Mouse (Mus musculus) forebrain, postnatal 0 days (tissue): ENCODE results near the gene Ehd1. TPM values are rescaled to one million over a fixed set of nuclear protein-coding genes. Genes with fewer than 3 reads are reported as not detected.
A peak's percentile ranks its signal among the peaks of the same experiment; 100 is the strongest.

Experiments used
- ATAC-seq: fragments of 200-750 bp; cut with Nextera tagmentation; 2 replicates; pipeline ENCODE4 v1.8.0; 2017; ENCODE audit warnings: mild to moderate bottlenecking, moderate library complexity
- DNase-seq: peaks from one replicate; pipeline ENCODE4 v3.0.0-alpha.2; 2015
- H3K27ac ChIP-seq: fragments of 300-500 bp; sonication (generic); 2 replicates; pipeline ENCODE4 v1.5.1; 2014; ENCODE audit warnings: low read depth, mild to moderate bottlenecking, antibody characterized with exemption, low read length, moderate library complexity, mixed read lengths
- H3K27me3 ChIP-seq: fragments of 300-500 bp; sonication (generic); 2 replicates; pipeline ENCODE4 v1.6.1; 2014; ENCODE audit warnings: mild to moderate bottlenecking, low read length, mixed read lengths; ENCODE audit not compliant: insufficient read depth
- H3K36me3 ChIP-seq: fragments of 300-500 bp; sonication (generic); 2 replicates; pipeline ENCODE4 v1.6.1; 2014; ENCODE audit warnings: mild to moderate bottlenecking, moderate library complexity; ENCODE audit not compliant: insufficient read depth
- H3K4me1 ChIP-seq: fragments of 300-500 bp; sonication (generic); 2 replicates; pipeline ENCODE4 v1.6.1; 2014; ENCODE audit warnings: antibody characterized with exemption; ENCODE audit not compliant: insufficient read depth
- H3K4me2 ChIP-seq: fragments of 300-500 bp; sonication (generic); 2 replicates; pipeline ENCODE4 v1.6.1; 2014; ENCODE audit warnings: low read depth, mild to moderate bottlenecking, moderate library complexity
- H3K4me3 ChIP-seq: fragments of 300-500 bp; sonication (generic); 2 replicates; pipeline ENCODE4 v1.5.1; 2014; ENCODE audit warnings: low read depth, low read length, mixed read lengths
- H3K9ac ChIP-seq: fragments of 300-500 bp; sonication (generic); 2 replicates; pipeline ENCODE4 v1.6.1; 2014; ENCODE audit warnings: mild to moderate bottlenecking
- H3K9me3 ChIP-seq: fragments of 300-500 bp; sonication (generic); 2 replicates; pipeline ENCODE4 v1.6.1; 2016; ENCODE audit warnings: low read length
- CTCF ChIP-seq: sonication (generic); IDR thresholded peaks from 2 replicates; pipeline ENCODE4 v1.5.1; 2016; ENCODE audit warnings: antibody characterized with exemption, control low read depth, low read depth
- WGBS: fragments of 180-500 bp; shearing (Covaris S2); extraction: QIAGEN DNeasy Blood & Tissue Kit; methylation state at CpG from one replicate; pipeline ENCODE4 v1.1.7; 2014; 5-methylcytosine and 5-hydroxymethylcytosine counted together
- polyA plus RNA-seq: library from polyadenylated mRNA; unstranded; fragments of >200 nt; fragmentation: Nextera tagmentation; extraction: Ambion mirVana; gene quantifications from 2 replicates; pipeline ENCODE4 v1.2.1, GENCODE M21; 2015
- total RNA-seq: library from RNA; depleted of rRNA; stranded (reverse); fragments of >200 nt; gene quantifications from 2 replicates; pipeline ENCODE4 v1.2.3, GENCODE M21; 2014

Ehd1 gene
- total and polyA plus RNA-seq, 2 experiments from 2014 or later = 75.4 to 120 TPM

DNA sequence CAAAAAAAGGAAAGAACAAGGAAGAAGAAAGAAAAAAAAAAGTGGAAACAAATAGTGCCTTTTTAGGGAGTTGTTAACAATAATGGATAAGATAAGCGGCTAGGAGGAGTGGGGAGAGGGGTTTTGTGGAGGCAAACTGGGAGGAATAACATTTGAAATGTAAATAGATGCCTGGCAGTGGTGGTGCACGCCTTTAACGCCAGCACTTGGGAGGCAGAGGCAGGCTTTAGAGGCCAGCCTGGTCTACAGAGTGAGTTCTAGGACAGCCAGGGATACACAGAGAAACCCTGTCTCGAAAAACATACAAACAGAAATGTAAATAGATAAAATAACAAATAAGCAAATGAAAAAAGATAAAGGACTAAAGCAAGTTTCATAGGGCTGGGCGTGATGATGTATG, 35.8 kb upstream of the Ehd1 start:
- Histone ChIP-seq H3K9ac (no peak overlapping the region), H3K4me1 (peaks cover 10% of the 10 kb centered on the region), H3K27me3 (no peaks in the 10 kb centered on the region), H3K9me3 (no peaks in the 10 kb centered on the region), H3K27ac (no peak overlapping the region), H3K4me2 (peak overlapping the region; percentile 13; the same call in 1 of the 2 replicates), H3K4me3 (peak overlapping the region; percentile 95), H3K36me3 (peaks cover 14% of the 10 kb centered on the region)
- no peak for ATAC-seq
- no peak for TF ChIP-seq CTCF
- 36% methylated on average over 5 of the region's 5 CpGs for WGBS
- DNase-seq = no peak

DNA sequence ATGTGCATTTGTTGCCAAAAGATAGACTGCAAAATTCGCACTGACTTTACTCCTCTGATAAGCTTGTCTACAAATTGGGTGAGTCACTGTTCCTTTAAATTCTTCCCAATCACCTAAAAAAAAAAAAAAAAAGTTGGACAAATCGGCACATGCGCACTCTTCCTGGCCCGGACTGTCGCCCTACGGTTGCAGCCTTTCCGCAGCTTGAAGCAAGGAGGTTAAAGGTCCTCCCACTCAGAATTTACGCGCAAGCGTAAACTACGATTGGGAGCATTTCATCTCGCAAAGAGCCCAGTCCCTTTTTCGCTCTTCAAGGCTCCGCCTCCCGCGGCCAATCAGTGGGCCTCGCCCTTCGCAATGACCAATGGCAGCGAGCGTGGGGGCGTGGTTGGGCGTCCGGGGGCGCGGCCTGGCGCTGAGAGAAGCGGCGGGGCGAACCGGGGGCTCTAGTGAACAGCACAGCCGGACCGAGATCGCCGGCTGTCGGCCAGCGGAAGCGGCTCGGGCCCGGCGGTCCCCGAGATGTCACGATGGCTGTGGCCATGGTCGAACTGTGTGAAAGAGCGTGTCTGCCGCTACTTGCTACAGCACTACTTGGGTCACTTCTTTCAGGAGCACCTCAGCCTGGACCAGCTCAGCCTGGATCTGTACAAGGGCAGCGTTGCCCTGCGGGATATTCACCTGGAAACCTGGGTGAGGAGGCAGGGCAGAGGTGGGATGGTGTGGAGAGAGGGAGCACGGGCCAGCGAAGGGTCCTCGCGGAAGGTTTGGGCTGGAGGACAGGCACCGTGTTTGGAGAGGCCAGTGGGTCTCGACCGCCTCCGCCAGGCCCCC, 35.0 kb upstream of the Ehd1 start, which contains the start of gene Atg2a:
TSS of gene Atg2a (plus strand) at position 395 of the 834 bp plus-strand sequence.
- TF ChIP-seq CTCF = peak; percentile 29
- Histone ChIP-seq H3K27ac (peak within 1 kb of the TSS; percentile 66; the same call in 1 of the 2 replicates), H3K4me2 (peak within 1 kb of the TSS; percentile 91), H3K36me3 (peaks cover 19% of the 10 kb centered on the region), H3K27me3 (no peaks in the 10 kb centered on the region), H3K9me3 (no peaks in the 10 kb centered on the region), H3K9ac (peak within 1 kb of the TSS; percentile 81), H3K4me3 (peak within 1 kb of the TSS; percentile 95), H3K4me1 (peaks cover 7% of the 10 kb centered on the region)
- ATAC-seq (peak; percentile 96), DNase-seq (peak; percentile 98)
- under 1% methylated on average over 55 of the region's 55 CpGs for WGBS

DNA sequence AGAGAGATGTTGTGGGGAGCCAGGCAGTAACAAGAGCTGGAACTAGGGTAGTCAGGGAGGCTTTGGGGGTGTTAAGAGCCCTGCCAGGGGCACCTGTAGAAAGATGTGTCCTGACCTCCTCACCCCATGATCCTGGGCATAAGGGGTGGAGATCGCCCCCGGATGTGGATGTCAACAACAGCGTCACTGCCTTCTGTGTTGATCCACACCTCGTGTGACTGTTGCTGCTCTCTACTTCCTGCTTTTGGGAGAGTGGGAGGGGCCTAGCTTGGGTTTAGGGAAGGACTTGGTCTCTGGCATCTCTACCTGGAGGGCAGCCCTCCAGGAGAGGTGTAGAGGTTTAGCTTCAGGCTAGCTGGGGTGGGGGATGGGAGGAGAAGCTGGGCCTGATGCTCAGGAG, 34.2 kb upstream of the Ehd1 start:
- DNase-seq = peak; percentile 11

DNA sequence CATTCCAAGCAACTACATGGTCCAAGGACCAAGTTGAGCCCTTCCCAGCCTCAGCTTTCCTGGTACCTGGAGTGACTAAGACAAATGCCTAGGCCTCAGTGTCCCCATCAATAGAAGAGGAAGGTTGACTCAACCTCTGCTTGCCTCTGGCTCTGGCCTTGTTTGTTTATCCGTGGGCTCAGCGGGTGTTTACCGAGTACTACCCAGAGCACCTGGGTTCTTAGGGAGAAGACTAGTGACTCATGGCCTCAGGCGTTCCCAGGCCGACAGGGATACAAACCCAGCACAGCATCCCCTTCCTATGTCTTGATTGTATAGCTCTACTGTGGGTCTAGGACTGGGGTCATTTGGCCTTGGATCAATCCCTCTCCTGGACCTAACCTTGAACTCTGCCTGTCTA, 33.3 kb upstream of the Ehd1 start:
- ATAC-seq (no peak), DNase-seq (no peak)
- no peak for TF ChIP-seq CTCF
- Histone ChIP-seq H3K27ac (no peak overlapping the region), H3K4me3 (no peak overlapping the region), H3K4me1 (peaks cover 6% of the 10 kb centered on the region; the same call in 1 of the 2 replicates), H3K9me3 (no peaks in the 10 kb centered on the region), H3K9ac (0 out of 2 replicates have a peak overlapping the region, but pooled peaks have one; percentile 10), H3K36me3 (peaks cover 36% of the 10 kb centered on the region), H3K4me2 (no peak overlapping the region), H3K27me3 (no peaks in the 10 kb centered on the region)
- WGBS = 87% methylated on average over 5 of the region's 5 CpGs

More for the DNA sequence above, 34.2 kb upstream of the Ehd1 start:
- H3K4me2 ChIP-seq = peak overlapping the region; percentile 91
- no peak for ATAC-seq
- peaks cover 6% of the 10 kb centered on the region; the same call in 1 of the 2 replicates for H3K4me1 ChIP-seq
- H3K9ac ChIP-seq = peak overlapping the region; percentile 81
- H3K36me3 ChIP-seq = peaks cover 27% of the 10 kb centered on the region
- H3K4me3 ChIP-seq = peak overlapping the region; percentile 95
- TF ChIP-seq CTCF = no peak
- H3K27ac ChIP-seq = no peak overlapping the region
- no peaks in the 10 kb centered on the region for H3K9me3 ChIP-seq
- WGBS = 4% methylated on average over 4 of the region's 4 CpGs
- no peaks in the 10 kb centered on the region for H3K27me3 ChIP-seq

DNA sequence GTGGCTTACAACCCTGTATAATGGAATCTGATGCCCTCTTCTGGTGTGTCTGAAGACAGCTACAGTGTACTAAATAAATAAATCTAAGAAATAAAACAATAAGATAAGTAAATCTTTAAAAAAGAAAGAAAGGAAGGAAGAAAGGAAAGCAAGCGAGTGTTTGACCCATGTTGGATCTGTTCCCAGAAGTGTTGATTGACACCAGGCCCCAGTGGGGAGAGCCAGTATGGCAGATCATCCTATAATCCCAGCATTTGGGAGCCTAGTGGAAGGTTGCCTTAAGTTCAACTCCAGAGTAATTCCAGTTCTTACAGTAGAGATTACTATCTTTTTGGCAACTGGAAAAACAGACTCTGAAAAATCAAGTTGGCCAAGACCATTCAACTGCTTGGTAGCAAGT, 30.7 kb upstream of the Ehd1 start:
- Histone ChIP-seq H3K4me3 (no peak overlapping the region), H3K4me2 (no peak overlapping the region), H3K36me3 (peaks cover 49% of the 10 kb centered on the region), H3K4me1 (peaks cover 6% of the 10 kb centered on the region; the same call in 1 of the 2 replicates), H3K27ac (no peak overlapping the region), H3K27me3 (no peaks in the 10 kb centered on the region), H3K9ac (no peak overlapping the region), H3K9me3 (no peaks in the 10 kb centered on the region)
- ATAC-seq (no peak), DNase-seq (no peak)
- 51% methylated on average over 1 of the region's 1 CpGs for WGBS
- TF ChIP-seq CTCF = no peak

DNA sequence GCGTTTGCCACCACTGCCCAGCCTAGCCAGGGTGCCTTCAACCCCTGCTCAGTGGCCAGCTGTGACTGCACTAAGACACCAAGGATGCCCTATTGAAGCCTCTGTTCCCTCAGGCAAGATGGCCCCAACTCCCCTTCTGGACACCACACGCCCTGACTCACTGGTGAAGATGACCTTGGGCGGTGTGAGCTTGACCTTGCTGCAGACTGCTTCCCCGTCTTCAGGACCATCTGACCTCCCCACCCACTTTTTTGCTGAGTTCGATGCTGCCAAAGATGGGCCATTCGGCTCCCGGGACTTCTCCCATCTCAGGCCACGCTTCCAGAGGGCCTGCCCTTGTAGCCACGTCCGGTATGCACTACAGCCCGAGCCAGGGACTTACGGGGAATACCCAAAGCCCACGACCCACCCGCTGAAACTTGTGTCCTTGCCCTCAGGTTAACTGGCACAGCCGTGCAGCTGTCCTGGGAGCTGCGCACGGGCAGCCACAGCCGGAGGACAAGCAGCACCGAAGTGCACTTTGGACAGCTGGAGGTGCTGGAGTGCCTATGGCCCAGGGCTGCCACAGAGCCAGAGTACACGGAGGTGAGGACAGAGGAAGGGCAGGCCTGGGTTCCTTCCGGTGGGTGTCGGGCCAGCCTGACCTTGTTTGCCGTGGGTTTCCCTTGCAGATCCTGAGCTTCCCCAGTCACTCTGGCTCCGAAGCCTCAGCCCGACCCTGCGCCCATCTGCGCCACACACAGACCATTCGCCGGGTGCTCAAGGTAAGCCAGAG, 28.8 kb upstream of the Ehd1 start:
- H3K9me3 ChIP-seq = no peaks in the 10 kb centered on the region
- H3K4me3 ChIP-seq = no peak overlapping the region
- H3K9ac ChIP-seq = no peak overlapping the region
- H3K27me3 ChIP-seq = no peaks in the 10 kb centered on the region
- peaks cover 66% of the 10 kb centered on the region for H3K36me3 ChIP-seq
- H3K4me2 ChIP-seq = no peak overlapping the region
- ATAC-seq (no peak), DNase-seq (no peak)
- no peak for TF ChIP-seq CTCF
- H3K4me1 ChIP-seq = 0 out of 2 replicates have a peak, but pooled peaks cover under 1% of the 10 kb centered on the region
- WGBS = 94% methylated on average over 29 of the region's 29 CpGs
- no peak overlapping the region for H3K27ac ChIP-seq
